Mouse (Mus musculus) heart, postnatal 0 days (tissue): Measurements from ENCODE around the gene Aco2. TPM values are rescaled to one million over a fixed set of nuclear protein-coding genes. Genes with fewer than 3 reads are reported as not detected.

Experiments used
- ATAC-seq: fragments of 200-750 bp; cut with Nextera tagmentation; 2 replicates; pipeline ENCODE4 v1.8.0; 2017; ENCODE audit warnings: low read depth, moderate number of reproducible peaks, moderate library complexity; ENCODE audit not compliant: insufficient read depth
- DNase-seq: peaks from one replicate; pipeline ENCODE4 v3.0.0-alpha.2; 2016; ENCODE audit warnings: low spot score
- H3K27ac ChIP-seq: fragments of 300-500 bp; sonication (generic); 2 replicates; pipeline ENCODE4 v1.5.1; 2014; ENCODE audit warnings: low read depth, mild to moderate bottlenecking
- H3K27me3 ChIP-seq: fragments of 300-500 bp; sonication (generic); 2 replicates; pipeline ENCODE4 v1.6.1; 2014; ENCODE audit warnings: low read length, mixed read lengths; ENCODE audit not compliant: control insufficient read depth, insufficient read depth
- H3K36me3 ChIP-seq: fragments of 300-500 bp; sonication (generic); replicated peaks from 2 replicates; pipeline ENCODE4 v1.6.1; 2014; ENCODE audit warnings: low read length, mixed read lengths; ENCODE audit not compliant: control insufficient read depth, insufficient read depth
- H3K4me1 ChIP-seq: fragments of 300-500 bp; sonication (generic); 2 replicates; pipeline ENCODE4 v1.6.1; 2014; ENCODE audit warnings: antibody characterized with exemption; ENCODE audit not compliant: control insufficient read depth, insufficient read depth
- H3K4me2 ChIP-seq: fragments of 300-500 bp; sonication (generic); 2 replicates; pipeline ENCODE4 v1.6.1; 2014; ENCODE audit warnings: low read depth, mild to moderate bottlenecking, low read length, moderate library complexity
- H3K4me3 ChIP-seq: fragments of 300-500 bp; sonication (generic); 2 replicates; pipeline ENCODE4 v1.5.1; 2014; ENCODE audit warnings: low read depth, low read length
- H3K9ac ChIP-seq: fragments of 300-500 bp; sonication (generic); replicated peaks from 2 replicates; pipeline ENCODE4 v1.6.1; 2014; ENCODE audit warnings: low read depth, low read length, mixed read lengths
- H3K9me3 ChIP-seq: fragments of 300-500 bp; sonication (generic); replicated peaks from 2 replicates; pipeline ENCODE4 v1.6.1; 2016; ENCODE audit warnings: low read length; ENCODE audit not compliant: control insufficient read depth
- CTCF ChIP-seq: IDR thresholded peaks from 2 replicates; pipeline ENCODE4 v1.5.1; 2016; ENCODE audit warnings: antibody characterized with exemption, control low read depth, low read depth
- EP300 ChIP-seq: IDR thresholded peaks from 2 replicates; pipeline ENCODE4 v1.6.1; 2016; ENCODE audit warnings: antibody characterized with exemption, low read depth
- WGBS: fragments of 180-500 bp; shearing (Covaris S2); extraction: QIAGEN DNeasy Blood & Tissue Kit; methylation state at CpG from one replicate; pipeline ENCODE4 v1.1.7; 2014; 5-methylcytosine and 5-hydroxymethylcytosine counted together
- polyA plus RNA-seq: library from polyadenylated mRNA; unstranded; fragments of >200 nt; fragmentation: Nextera tagmentation; extraction: Ambion mirVana; gene quantifications from 2 replicates; pipeline ENCODE4 v1.2.1, GENCODE M21; 2015
- total RNA-seq: library from RNA; depleted of rRNA; stranded (reverse); fragments of >200 nt; gene quantifications from 2 replicates; pipeline ENCODE4 v1.2.3, GENCODE M21; 2014; ENCODE audit warnings: low replicate concordance; rRNA removed

The Aco2 gene
- 2,020 and 2,039 TPM in 2 replicates for total RNA-seq
- polyA plus RNA-seq, result 1,019 and 1,040 TPM in 2 replicates

GRCm38 (mm10) chr15:81872262-81873136 lies at the start of gene Aco2:
Gene Aco2, plus strand, starts transcription at chr15:81872309.
- peak within 1 kb of the TSS; percentile 95 for H3K9ac ChIP-seq
- ATAC-seq (peak; percentile 92), DNase-seq (peak; percentile 100)
- TF ChIP-seq CTCF, result no peak
- TF ChIP-seq EP300, result peak; percentile 12; the same call in 1 of the 2 replicates
- H3K4me3 ChIP-seq, result peak within 1 kb of the TSS; percentile 98
- peaks cover 33% of the 10 kb centered on the region for H3K36me3 ChIP-seq
- peak within 1 kb of the TSS; percentile 85 for H3K4me2 ChIP-seq
- peak within 1 kb of the TSS; percentile 98 for H3K27ac ChIP-seq
- H3K4me1 ChIP-seq, result peaks cover 15% of the 10 kb centered on the region
- no peaks in the 10 kb centered on the region for H3K27me3 ChIP-seq
- WGBS, result under 1% methylated on average over 53 of the region's 53 CpGs
- no peaks in the 10 kb centered on the region for H3K9me3 ChIP-seq

- no peak for DNase-seq
- TF ChIP-seq CTCF, result no peak
- TF ChIP-seq EP300, result no peak
- no peak overlapping the region for H3K4me3 ChIP-seq
- no peaks in the 10 kb centered on the region for H3K9me3 ChIP-seq
- H3K4me2 ChIP-seq, result no peak overlapping the region
- no peak for ATAC-seq
- no peaks in the 10 kb centered on the region for H3K27me3 ChIP-seq
- 80% methylated on average over 3 of the region's 3 CpGs for WGBS
- peaks cover 86% of the 10 kb centered on the region for H3K36me3 ChIP-seq
- no peak overlapping the region for H3K9ac ChIP-seq
- no peak overlapping the region for H3K27ac ChIP-seq
- H3K4me1 ChIP-seq, result no peaks in the 10 kb centered on the region
Measured at GRCm38 (mm10) chr15:81822631-81823030, 49.5 kb upstream of the Aco2 start.

GRCm38 (mm10) chr15:81824832-81825231 lies 47.3 kb upstream of the Aco2 start:
- TF ChIP-seq EP300 (no peak), CTCF (no peak)
- H3K27ac ChIP-seq, result no peak overlapping the region
- no peaks in the 10 kb centered on the region for H3K9me3 ChIP-seq
- DNase-seq, result no peak
- no peak overlapping the region for H3K9ac ChIP-seq
- peaks cover 67% of the 10 kb centered on the region for H3K36me3 ChIP-seq
- no peaks in the 10 kb centered on the region for H3K27me3 ChIP-seq
- 0 out of 2 replicates have a peak, but pooled peaks cover 6% of the 10 kb centered on the region for H3K4me1 ChIP-seq
- no peak for ATAC-seq
- H3K4me2 ChIP-seq, result no peak overlapping the region
- H3K4me3 ChIP-seq, result no peak overlapping the region
- 85% methylated on average over 3 of the region's 3 CpGs for WGBS

GRCm38 (mm10) chr15:81828426-81829207 lies 43.5 kb upstream of the Aco2 start:
- no peak overlapping the region for H3K4me2 ChIP-seq
- 66% methylated on average over 7 of the region's 7 CpGs for WGBS
- H3K27me3 ChIP-seq, result no peaks in the 10 kb centered on the region
- H3K9me3 ChIP-seq, result no peaks in the 10 kb centered on the region
- TF ChIP-seq CTCF, result no peak
- TF ChIP-seq EP300, result no peak
- no peak overlapping the region for H3K9ac ChIP-seq
- H3K36me3 ChIP-seq, result peaks cover 32% of the 10 kb centered on the region
- H3K4me3 ChIP-seq, result no peak overlapping the region
- peaks cover 21% of the 10 kb centered on the region for H3K4me1 ChIP-seq
- ATAC-seq (no peak), DNase-seq (no peak)
- no peak overlapping the region for H3K27ac ChIP-seq

GRCm38 (mm10) chr15:81829208-81829580 lies 42.9 kb upstream of the Aco2 start:
- H3K4me3 ChIP-seq, result no peak overlapping the region
- no peaks in the 10 kb centered on the region for H3K9me3 ChIP-seq
- WGBS, result 62% methylated on average over 2 of the region's 2 CpGs
- no peak for TF ChIP-seq EP300
- no peak for TF ChIP-seq CTCF
- H3K27ac ChIP-seq, result no peak overlapping the region
- ATAC-seq (no peak), DNase-seq (no peak)
- H3K9ac ChIP-seq, result no peak overlapping the region
- no peaks in the 10 kb centered on the region for H3K27me3 ChIP-seq
- H3K4me2 ChIP-seq, result no peak overlapping the region
- peaks cover 27% of the 10 kb centered on the region for H3K36me3 ChIP-seq
- H3K4me1 ChIP-seq, result peaks cover 22% of the 10 kb centered on the region
